Mouse (Mus musculus) hindbrain, embryonic 15.5 days (tissue): ENCODE data around the gene Lrrc27. TPM values are rescaled to one million over a fixed set of nuclear protein-coding genes. Genes with fewer than 3 reads are reported as not detected.

ENCODE experiments used
- ATAC-seq: fragments of 200-750 bp; cut with Nextera tagmentation; 2 replicates; pipeline ENCODE4 v1.8.0; 2017; ENCODE audit warnings: low read depth, moderate number of reproducible peaks, moderate TSS enrichment; ENCODE audit not compliant: low FRiP score
- H3K27ac ChIP-seq: fragments of 300-500 bp; sonication (generic); replicated peaks from 2 replicates; pipeline ENCODE4 v1.5.1; 2015; ENCODE audit warnings: mild to moderate bottlenecking, inconsistent platforms
- H3K27me3 ChIP-seq: fragments of 300-500 bp; sonication (generic); 2 replicates; pipeline ENCODE4 v1.6.1; 2015; ENCODE audit warnings: control low read depth, inconsistent platforms
- H3K36me3 ChIP-seq: fragments of 300-500 bp; sonication (generic); 2 replicates; pipeline ENCODE4 v1.6.1; 2015; ENCODE audit warnings: control low read depth, inconsistent platforms
- H3K4me1 ChIP-seq: fragments of 300-500 bp; sonication (generic); replicated peaks from 2 replicates; pipeline ENCODE4 v1.6.1; 2015; ENCODE audit warnings: control low read depth, inconsistent platforms
- H3K4me2 ChIP-seq: fragments of 300-500 bp; sonication (generic); 2 replicates; pipeline ENCODE4 v1.6.1; 2015; ENCODE audit warnings: moderate library complexity, mild to moderate bottlenecking, inconsistent platforms
- H3K4me3 ChIP-seq: fragments of 300-500 bp; sonication (generic); 2 replicates; pipeline ENCODE4 v1.5.1; 2015; ENCODE audit warnings: mild to moderate bottlenecking, inconsistent platforms
- H3K9ac ChIP-seq: fragments of 300-500 bp; sonication (generic); 2 replicates; pipeline ENCODE4 v1.6.1; 2015; ENCODE audit warnings: inconsistent platforms
- H3K9me3 ChIP-seq: fragments of 300-500 bp; sonication (generic); 2 replicates; pipeline ENCODE4 v1.6.1; 2016; ENCODE audit warnings: control low read depth, inconsistent platforms
- WGBS: fragments of 180-500 bp; shearing (Covaris S2); methylation state at CpG from one replicate; pipeline ENCODE4 v1.1.7; 2015; 5-methylcytosine and 5-hydroxymethylcytosine counted together
- polyA plus RNA-seq: library from polyadenylated mRNA; unstranded; fragments of >200 nt; fragmentation: Nextera tagmentation; extraction: Ambion mirVana; gene quantifications from 2 replicates; pipeline ENCODE4 v1.2.1, GENCODE M21; 2015

The Lrrc27 gene
- polyA plus RNA-seq, 1 experiment from 2014 or later: 8.0 TPM

DNA sequence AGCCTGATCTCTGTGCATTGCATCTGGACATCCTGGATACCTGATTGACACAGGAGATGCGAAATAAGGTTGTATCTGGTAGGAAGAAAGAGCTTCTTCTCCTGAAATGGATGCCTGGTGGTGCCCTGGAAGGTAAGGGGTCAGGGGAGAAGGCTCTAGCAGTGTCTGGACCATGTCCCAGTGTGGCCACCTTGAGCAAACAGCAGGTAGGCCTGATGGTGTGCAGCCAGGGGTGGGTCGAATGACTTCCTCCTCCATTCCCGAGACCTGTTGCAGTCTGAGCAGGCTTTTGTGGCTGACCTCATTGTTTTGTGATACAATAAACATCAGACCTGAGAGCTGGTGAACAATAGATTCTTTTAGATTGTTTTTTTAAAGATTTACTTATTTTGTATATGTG is 69.2 kb downstream of the Lrrc27 start:
- H3K27me3 ChIP-seq: no peaks in the 10 kb centered on the region
- WGBS: 77% methylated on average over 3 of the region's 3 CpGs
- no peak overlapping the region for H3K9ac ChIP-seq
- no peaks in the 10 kb centered on the region for H3K9me3 ChIP-seq
- no peaks in the 10 kb centered on the region for H3K36me3 ChIP-seq
- H3K27ac ChIP-seq: no peak overlapping the region
- no peak overlapping the region for H3K4me3 ChIP-seq
- no peak for ATAC-seq
- H3K4me1 ChIP-seq: peaks cover 11% of the 10 kb centered on the region; the same call in 1 of the 2 replicates
- H3K4me2 ChIP-seq: no peak overlapping the region

DNA sequence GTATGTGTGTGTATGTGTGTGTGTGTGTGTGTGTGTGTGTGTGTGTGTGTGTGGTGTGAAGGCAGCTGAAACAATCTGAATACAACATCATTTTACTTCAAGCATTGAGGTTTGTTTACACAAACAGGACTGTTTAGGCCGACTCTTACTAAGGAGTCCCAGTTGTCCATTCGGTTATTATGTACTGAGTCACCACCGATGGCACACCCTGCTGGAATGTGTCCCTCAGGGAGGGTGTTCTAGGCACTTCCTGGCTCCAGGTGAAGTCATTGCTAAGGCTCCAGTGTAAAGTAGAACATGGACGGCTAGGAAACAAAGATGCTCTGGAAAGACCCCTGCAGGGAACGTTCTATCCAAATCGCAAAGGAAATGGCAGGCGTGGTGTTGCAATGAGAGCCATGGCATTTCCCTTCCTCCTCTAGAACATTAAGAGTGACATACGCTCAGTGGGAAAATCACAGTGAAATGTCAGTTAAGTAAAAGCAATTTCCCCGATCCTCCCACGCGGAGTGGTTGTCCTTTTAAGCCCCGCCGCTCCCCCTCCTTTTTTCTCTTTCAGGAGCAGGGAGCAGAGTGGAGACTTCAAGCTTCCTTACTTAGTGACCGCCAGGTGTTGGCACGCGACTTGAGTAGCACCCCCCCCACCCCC is 72.6 kb downstream of the Lrrc27 start:
- no peaks in the 10 kb centered on the region for H3K36me3 ChIP-seq
- H3K4me3 ChIP-seq: no peak overlapping the region
- H3K27me3 ChIP-seq: no peaks in the 10 kb centered on the region
- no peak for ATAC-seq
- H3K9me3 ChIP-seq: no peaks in the 10 kb centered on the region
- H3K27ac ChIP-seq: no peak overlapping the region
- H3K9ac ChIP-seq: no peak overlapping the region
- WGBS: 78% methylated on average over 16 of the region's 16 CpGs
- no peaks in the 10 kb centered on the region for H3K4me1 ChIP-seq
- no peak overlapping the region for H3K4me2 ChIP-seq

DNA sequence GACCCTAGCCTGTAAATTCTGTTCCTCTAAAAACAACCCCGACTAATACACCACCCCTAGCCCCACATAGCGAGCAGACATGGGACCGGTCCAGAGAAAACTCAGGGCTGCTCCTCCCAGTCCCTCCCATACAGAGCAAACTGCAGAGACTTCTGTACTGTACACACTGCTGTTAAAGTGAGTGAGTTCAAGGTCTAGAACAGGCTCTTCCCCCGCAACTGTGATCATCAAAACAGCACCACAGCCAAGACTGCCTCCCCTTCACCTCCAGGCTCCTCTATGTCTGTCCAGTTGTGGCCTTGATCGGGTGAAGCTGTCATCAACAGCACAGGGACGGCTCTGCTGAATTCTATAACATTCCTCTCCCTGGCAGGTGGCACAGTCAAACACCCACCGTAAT is 75.8 kb downstream of the Lrrc27 start:
- H3K27me3 ChIP-seq: no peaks in the 10 kb centered on the region
- no peak overlapping the region for H3K9ac ChIP-seq
- no peak overlapping the region for H3K4me3 ChIP-seq
- no peak overlapping the region for H3K4me2 ChIP-seq
- WGBS: 86% methylated on average over 7 of the region's 7 CpGs
- ATAC-seq: no peak
- no peaks in the 10 kb centered on the region for H3K4me1 ChIP-seq
- no peaks in the 10 kb centered on the region for H3K36me3 ChIP-seq
- H3K27ac ChIP-seq: no peak overlapping the region
- H3K9me3 ChIP-seq: no peaks in the 10 kb centered on the region

Other genes starting within 250 kb of the Lrrc27 start
- gene Dpysl4, start 127.0 kb upstream of the Lrrc27 start, polyA plus RNA-seq: 183 and 192 TPM in 2 replicates
- 2.6 and 3.3 TPM in 2 replicates for gene Stk32c, start 319 bp downstream of the Lrrc27 start, polyA plus RNA-seq
- gene Pwwp2b, start 35.5 kb downstream of the Lrrc27 start, polyA plus RNA-seq: 5.8 and 6.3 TPM in 2 replicates
- 21.1 and 24.6 TPM in 2 replicates for gene Inpp5a, start 176.1 kb downstream of the Lrrc27 start, polyA plus RNA-seq